Mouse (Mus musculus): ENCODE measurements at regions not wholly inside any gene's neighbourhood (a gene's known extent, or its start where the extent isn't known, plus 50 kb on each side); places are given as distances from the start of the nearest gene placed in this dataset.

DNA sequence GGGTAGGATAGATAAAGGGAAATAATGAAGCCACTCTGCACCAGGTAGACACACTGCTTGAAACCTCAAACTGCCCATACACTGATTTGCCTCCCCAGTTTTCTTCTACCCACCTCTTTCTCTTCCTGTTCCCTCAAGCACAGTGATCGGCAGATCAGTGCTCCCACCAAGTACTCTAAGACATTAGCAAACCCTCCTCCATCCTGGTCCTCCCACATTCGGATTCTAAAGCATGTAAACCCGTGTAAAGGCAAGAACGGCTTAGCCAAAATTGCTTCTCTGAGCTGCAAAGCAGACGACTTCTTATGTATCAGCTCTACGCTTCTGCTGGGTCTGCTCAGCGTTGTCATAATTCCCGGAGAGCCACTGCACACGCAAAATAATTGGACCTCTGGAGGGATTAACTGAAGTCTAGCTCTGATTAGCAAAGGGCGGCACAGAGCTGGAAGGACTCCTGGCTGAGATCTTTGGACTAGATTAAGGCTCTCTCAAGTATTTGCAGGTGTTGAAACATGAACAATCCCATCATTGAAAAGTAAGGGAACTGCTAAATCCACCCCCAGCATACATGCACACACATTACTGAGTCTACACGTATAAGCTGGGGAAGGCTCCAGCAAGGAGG, 67.2 kb downstream of the Mtx3 start:
- no peak for DNase-seq (ENCODE audit: low spot score)

GRCm38 (mm10) chr13:92912661-92913060, 68.1 kb downstream of the Mtx3 start:
- no peak for DNase-seq (ENCODE audit: low spot score)

DNA sequence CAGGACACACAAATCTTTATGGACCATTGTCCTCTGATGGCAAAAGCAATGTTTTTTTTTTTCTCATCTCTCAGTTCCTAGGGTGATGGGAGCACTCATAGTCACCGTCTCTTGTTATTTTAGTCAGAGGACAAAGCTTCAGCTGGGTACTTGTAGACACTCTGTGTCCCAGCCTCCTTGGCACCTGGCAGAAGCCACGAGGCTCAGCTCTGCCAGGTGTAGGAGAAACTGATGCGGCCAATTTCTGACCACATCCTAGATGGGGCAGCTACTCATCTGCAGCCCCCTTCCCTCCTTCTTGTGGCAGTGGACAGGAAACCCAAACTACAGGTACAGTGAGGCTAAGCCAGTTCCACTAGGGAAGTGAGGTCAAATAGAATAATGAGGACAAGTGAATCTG, 70.1 kb downstream of the Mtx3 start:
- no peak for DNase-seq (ENCODE audit: low spot score)

GRCm38 (mm10) chr13:92915221-92915839, 70.8 kb downstream of the Mtx3 start:
- no peak for DNase-seq (ENCODE audit: low spot score)

DNA sequence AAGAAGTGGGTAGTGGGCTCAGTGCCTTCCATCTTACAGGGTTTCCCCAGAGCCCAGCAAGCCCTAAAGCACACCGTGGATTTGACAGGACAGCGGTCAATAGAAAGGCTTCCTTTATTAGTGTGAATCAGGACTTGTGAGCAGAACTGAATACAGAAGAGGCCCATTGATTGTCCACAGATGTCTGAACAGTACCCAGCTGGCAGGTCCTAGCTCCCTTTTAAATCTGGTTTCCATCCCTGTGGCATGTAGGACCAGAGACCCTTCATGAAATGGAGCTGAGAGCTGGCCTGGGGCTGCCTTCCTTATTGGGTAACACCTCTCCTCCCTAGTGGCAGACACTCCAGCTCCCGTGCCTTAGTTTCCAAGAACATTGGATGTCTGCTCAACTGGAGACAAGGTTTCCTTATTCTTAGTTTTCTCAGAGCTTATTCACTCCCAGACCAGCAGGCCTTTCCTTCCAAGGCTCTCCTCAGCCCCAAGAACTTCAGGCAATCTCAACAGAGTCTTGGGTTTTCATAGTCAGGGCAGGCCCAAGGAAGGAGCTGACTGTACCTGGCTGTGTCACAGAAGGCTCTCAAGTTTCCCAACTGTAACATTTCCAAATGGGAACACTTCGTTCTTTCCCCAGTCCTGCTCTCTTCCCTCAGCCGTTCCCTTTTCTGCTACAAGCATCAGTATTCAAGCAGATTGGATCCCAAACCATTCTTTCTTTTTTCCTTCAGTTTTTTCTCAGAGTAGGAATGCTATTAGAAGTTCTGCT, 71.6 kb downstream of the Mtx3 start:
- no peak for DNase-seq (ENCODE audit: low spot score)

- no peak for DNase-seq (ENCODE audit: low spot score)
Observed at GRCm38 (mm10) chr13:92919882-92920281, 75.3 kb downstream of the Mtx3 start.

DNA sequence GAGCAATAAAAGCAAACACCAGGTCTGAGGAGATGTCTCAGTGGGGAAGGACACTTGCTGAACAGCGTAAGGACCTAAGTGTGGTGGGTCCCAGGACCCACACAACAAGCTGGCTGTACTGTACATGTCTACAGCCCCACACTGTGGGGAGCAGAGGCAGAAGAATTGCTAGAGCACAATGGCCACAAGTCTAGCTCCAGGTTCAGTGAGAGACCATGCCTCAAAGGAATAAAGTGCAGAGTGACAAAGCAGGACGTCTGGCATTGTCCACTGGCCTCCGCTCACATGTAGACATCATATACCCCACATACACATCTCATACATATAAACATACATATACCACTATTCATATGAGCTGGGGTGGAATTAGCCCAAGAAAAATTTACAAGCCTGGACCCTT, 77.4 kb downstream of the Mtx3 start:
- no peak for DNase-seq (ENCODE audit: low spot score)

DNA sequence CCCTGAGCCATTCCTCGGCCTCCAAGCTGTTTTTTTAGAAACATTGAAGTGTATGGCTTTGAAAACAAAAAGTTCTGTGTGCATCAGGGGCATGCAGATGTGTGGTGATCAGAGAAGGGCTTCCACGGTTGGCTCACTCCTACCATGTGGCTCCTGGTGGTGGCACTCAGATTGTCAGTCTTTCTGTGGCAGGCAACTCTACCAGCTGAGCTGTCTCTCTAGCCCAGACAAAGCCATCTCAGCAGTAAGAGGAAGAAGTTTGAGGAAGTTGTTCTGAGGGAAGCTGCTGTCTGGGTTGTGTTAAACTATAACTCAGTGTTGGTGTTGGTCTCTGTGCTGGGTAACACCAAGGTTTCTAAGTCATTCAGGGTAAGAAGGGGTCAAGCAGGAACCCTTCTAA, 78.9 kb downstream of the Mtx3 start:
- no peak for DNase-seq (ENCODE audit: low spot score)

DNA sequence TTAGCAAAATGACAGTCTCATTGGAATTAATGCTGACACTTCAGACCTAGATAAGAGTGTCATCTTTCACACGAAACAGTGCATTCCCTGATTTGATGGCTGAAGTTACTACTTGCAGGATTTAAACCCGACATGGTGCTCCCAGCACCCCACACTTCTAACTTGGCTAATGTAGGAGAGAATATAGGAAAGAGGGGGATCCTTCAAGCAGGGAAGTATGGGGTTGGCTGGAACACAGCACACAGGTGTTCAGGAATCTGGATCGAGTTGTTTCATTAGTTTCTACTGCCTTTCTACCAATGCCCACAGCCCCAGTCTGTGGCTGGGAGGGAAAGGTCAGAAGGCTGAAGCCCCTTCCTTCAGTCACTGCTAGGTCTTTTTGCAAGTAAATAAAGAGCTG, 79.5 kb downstream of the Mtx3 start:
- DNase-seq (ENCODE audit: low spot score), result no peak

DNA sequence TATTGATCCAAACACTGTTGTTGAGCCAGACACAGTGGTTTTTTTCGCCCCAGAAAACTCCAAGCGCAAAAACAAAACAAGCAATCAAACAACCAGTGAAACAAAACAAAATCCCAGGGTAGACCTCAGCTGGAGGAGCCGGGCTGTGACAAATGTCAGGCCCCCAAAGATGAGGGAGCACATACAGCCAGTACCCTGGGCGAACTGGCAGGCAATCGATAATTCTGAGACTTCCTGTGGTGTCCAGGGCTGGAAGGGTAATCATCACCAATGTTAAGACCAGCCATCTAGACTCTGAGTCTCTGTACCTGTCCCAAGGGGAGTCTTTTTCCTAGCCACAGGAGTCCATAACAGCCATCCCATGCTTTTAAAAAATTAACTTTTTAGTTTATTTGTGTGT, 80.6 kb downstream of the Mtx3 start:
- DNase-seq (ENCODE audit: low spot score), result no peak

GRCm38 (mm10) chr13:92928551-92928950, 84.0 kb downstream of the Mtx3 start:
- DNase-seq (ENCODE audit: low spot score), result no peak

- DNase-seq (ENCODE audit: low spot score), result no peak
Observed at GRCm38 (mm10) chr13:92931696-92932095, 87.1 kb downstream of the Mtx3 start.

DNA sequence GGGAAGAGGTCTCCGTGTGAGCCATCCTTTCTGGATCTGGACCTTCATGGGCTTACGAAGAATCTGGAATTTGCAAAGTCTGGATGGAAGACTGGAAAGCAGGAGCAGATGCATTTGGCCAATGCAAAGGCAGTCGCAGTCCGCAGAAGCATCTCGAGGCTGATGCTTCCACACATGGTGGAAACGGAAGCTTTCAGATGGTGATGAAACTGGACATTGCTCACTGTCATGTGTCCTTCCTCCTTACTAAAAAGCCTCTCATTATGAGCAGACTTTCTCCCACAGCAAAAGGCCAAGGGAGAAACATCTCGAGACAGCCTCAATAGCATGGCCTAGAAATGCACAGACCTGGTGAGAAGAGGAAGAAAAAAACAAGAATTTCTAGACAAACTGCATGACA, 94.5 kb downstream of the Mtx3 start:
- no peak for DNase-seq (ENCODE audit: low spot score)

GRCm38 (mm10) chr13:92940610-92941009, 96.0 kb downstream of the Mtx3 start:
- DNase-seq (ENCODE audit: low spot score), result no peak

DNA sequence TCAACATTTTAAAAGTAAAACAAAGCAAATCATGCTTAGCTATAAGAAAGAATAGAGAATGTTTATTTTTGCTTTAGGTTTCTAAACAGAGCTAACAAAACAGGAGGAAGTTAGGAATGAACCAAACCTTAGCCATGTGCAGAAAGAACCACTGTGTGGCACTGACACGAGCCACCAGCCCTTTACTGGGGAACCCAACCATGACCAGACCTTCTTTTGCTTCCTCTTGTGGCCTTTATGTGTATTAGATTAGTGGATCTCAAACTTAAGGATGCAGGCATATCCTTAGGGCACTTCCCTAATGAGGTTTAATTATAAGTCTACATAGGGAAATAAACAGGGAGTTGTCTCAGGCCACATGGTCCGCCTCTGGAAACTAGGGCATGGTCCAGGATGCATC, 104.0 kb downstream of the Mtx3 start:
- DNase-seq (ENCODE audit: low spot score), result no peak

DNA sequence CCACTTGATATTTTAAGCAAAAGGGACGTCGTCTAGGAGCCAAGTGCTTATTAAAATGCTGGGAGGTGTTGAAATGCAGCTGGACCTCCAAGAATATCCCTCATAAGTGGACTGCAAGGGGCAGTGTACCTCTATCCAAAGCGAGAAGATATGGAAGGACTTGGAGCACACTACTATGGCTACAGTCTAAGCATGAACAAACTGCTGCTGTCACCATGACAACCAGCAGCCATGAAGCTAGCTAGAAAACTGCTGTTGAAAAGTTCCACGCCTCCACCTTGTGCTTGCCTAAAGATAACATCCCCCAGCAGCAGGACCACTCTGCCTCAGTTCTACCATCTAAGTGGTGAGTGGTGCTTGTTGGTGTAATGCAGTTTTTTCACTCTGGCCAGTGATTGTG, 115.5 kb downstream of the Mtx3 start:
- no peak for DNase-seq (ENCODE audit: low spot score)

DNA sequence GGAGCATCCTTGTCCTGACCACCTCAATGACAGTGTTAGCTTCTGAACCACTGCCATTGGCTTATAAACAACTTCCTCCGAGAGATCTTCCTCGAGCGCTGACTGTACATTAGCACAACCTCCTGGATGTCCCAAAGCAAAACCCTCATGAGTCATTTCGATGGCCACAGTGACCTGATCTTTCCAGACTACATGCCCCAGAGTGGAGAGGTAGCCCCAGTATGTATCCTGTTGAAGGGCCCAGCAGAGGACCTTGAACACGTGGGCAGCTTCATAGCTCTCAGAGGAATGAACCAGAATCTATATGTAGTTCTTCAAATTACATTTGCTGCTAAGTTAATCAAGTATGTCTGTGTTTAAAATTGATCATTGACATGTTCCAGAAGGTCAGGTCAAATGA, 118.1 kb downstream of the Mtx3 start:
- no peak for DNase-seq (ENCODE audit: low spot score)

DNA sequence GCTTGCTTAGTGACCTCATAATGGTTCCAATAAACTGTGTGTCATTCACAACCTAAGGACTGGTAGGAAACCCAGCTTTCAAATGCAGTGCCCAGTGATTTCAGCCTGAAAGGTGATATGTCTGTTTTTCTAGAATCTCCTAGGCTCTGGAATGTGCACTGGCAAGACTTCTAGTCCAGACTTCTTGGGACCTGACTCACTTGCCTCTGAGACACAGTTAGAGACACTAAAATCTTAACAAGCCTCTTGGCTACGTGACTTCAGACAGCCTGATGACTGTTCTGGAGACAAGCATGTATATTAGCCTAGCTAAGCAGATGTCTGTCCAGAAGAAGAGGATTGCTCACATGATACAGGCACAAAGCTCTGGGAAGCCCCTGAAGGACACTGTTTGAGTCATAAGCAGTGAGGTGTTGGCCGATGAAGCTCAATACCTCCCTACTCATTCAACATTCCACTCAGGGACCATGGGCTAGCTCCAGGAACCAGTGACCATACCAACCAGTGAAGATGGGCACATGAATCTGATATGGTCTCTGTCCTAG, 118.9 kb downstream of the Mtx3 start:
- DNase-seq (ENCODE audit: low spot score), result no peak

DNA sequence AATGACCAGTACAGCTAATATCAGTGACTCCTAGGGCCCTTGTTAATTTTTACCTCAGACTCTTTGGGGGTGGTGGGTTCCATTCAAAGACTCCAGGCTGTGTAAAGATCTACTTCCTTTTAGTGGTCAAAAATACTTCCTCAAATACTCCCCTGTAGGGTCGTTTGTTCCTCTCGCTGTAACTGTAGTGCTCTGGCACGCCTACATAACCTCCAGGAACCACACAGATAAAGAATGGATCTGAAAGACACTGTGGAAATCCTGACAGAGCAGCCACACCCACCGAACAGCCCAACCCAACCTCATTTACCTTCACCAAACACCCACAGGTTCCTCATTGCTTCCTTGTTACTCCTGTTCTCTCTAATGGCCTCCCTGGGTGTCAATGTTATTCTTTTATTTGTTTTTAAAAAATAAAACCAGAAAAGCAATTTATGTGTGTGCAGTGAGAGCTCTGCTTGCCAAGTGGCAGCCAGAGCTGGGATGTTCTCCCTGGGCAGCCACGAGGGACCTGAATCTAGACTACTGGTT, 119.7 kb downstream of the Mtx3 start:
- no peak for DNase-seq (ENCODE audit: low spot score)

DNA sequence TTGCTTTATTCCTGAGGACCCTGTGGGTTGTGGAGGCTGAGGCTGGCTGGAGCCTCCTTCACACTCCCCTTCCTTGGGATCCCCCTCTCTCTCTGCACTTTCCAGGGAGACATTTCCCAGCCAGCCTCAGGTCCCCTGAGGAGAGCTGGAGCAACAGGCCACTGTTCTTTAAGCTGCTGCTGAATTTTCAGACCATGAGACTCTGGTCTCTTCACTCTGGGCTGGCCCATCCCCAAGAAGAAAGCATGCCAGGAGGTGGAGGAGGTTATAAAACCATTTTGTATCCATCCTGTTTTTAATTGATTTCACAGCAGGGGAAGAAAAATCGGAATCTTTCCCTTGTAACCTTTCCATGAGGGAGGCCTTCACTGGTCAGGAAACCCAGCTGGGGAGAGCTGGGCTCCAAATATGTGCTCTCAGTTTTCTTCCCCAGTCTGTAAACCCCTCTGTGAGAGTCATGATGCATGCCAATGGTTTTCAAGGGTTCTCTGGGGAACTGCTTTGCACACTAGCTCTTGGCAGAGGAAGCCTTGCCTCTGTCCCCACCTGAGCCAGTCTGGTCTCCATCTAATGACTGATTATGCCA, 122.6 kb downstream of the Mtx3 start:
- no peak for DNase-seq (ENCODE audit: low spot score)

DNA sequence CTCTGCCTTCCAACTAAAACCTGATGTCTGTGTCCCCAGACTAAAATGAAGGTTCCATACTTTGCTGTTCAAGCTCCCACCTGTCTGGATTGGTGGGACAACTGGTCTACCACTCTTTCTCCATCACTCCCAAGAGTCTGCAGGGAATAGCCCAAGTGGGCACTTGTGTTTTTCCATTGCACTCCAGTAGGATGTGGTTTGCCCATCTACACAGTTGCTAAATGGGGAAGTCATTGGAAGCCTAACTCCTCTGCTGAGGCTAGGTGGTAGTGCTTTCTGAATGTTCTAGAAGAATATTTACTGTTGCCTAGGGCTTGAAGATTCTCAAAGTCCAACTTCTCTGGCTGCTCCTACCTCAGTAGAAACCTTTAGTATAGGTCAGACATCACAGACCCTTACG, 125.0 kb downstream of the Mtx3 start:
- DNase-seq (ENCODE audit: low spot score), result no peak

- DNase-seq (ENCODE audit: low spot score), result no peak
Observed at GRCm38 (mm10) chr13:92972891-92973290, 128.3 kb downstream of the Mtx3 start.

DNA sequence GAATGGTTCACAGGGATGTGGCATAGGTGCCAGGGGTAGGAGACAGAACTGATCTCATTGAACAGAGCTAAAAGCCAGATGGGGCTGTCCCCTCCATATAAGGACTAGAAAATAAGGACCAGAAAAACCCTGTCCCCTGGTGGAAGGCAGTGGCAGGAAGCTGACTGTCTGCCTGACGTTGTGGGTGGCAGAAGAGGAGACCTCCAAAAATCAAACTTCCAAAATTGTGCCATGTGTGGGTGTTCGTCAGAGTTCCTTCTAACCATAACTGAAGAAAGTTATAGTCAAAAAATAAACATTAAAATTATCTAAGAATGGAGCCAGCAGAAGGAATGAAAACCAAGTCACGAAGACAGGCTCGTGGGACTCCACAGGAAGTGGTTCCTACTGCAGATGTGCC, 129.2 kb downstream of the Mtx3 start:
- DNase-seq (ENCODE audit: low spot score), result no peak

Measured in layer of hippocampus, adult 9-10 months (tissue).